12 mouse cellular contexts compared by ENCODE assay signal in the genomic region with DNA sequence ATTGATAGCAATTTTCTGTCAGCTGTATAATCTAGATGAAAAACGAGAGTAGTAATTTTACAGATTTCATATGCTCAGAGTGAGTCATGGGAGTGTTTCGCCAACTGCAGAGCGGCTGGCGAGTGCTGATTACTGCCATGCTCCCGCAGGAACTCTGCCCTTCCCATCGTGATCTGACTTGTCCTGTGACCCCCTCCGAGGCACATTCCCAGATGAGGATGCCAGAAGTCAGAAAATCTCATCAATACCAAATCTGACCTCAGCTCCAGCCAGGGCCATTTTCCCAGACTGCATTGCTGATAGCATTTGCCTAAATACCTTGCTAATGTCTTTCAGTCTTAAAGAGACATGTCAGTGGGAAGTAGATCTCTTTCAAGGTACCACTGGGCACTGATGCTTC.
"Had no signal": no experiment of that assay in that cellular context is flagged by ENCODE, and none has a peak within 500 bp of the region (broad histone marks: within the 10 kb centered on the region; RNA-seq: fewer than 3 reads in every experiment).

No protein-coding gene starts in this region.

- H3K27ac ChIP-seq: limb, embryonic 15.5 days; liver, embryonic 14.5 days; stomach, embryonic 15.5 days had no signal

- H3K36me3 ChIP-seq: limb, embryonic 15.5 days; stomach, embryonic 15.5 days had no signal

- H3K27me3 ChIP-seq: limb, embryonic 15.5 days; stomach, embryonic 15.5 days had no signal

- DNase-seq: kidney, adult 8-10 months; kidney, postnatal 25 days; layer of hippocampus, adult 9-11 months; layer of hippocampus, postnatal 36 days; lung, adult 18-20 months; lung, postnatal 10 days; lung, postnatal 4 days; thymus, adult 2 months; thymus, postnatal 25 days had no signal

- H3K4me3 ChIP-seq: limb, embryonic 15.5 days; stomach, embryonic 15.5 days had no signal

- H3K9ac ChIP-seq: limb, embryonic 15.5 days; liver, embryonic 14.5 days; stomach, embryonic 15.5 days had no signal
